In genomic region chr16:34473891-34474290, GRCm38 (mm10) we compare ENCODE assay signal across 13 mouse cellular contexts.
DNase-seq lines count a peak whose midpoint lies in the region; ATAC-seq and TF ChIP-seq lines count a peak whose summit lies in the region.
"Had no signal": no experiment of that assay in that cellular context is flagged by ENCODE, and none has a peak within 500 bp of the region (broad histone marks: within the 10 kb centered on the region; RNA-seq: fewer than 3 reads in every experiment).

No protein-coding gene starts in this region.

- no peak overlapping the region for H3K4me3 ChIP-seq in forebrain, embryonic 13.5 days
- H3K4me3 ChIP-seq in midbrain, embryonic 13.5 days (replicated peaks) = no peak overlapping the region
- H3K4me3 ChIP-seq in stomach, postnatal 0 days (ENCODE audit: low read depth, low read length) = no peak overlapping the region
- H3K4me3 ChIP-seq: embryonic facial prominence, embryonic 12.5 days had no signal

- WGBS in forebrain, embryonic 13.5 days = 43% methylated on average over 4 of the region's 4 CpGs
- WGBS in midbrain, embryonic 13.5 days = 35% methylated on average over 4 of the region's 4 CpGs
- 55% methylated on average over 4 of the region's 4 CpGs for WGBS in stomach, postnatal 0 days

- H3K4me2 ChIP-seq in forebrain, embryonic 13.5 days = no peak overlapping the region
- no peak overlapping the region for H3K4me2 ChIP-seq in midbrain, embryonic 13.5 days (replicated peaks)
- no peak overlapping the region for H3K4me2 ChIP-seq in stomach, postnatal 0 days (replicated peaks; ENCODE audit: low read depth)
- H3K4me2 ChIP-seq: embryonic facial prominence, embryonic 12.5 days; liver, embryonic 11.5 days had no signal

- peaks cover 65% of the 10 kb centered on the region for H3K4me1 ChIP-seq in forebrain, embryonic 13.5 days
- peaks cover 69% of the 10 kb centered on the region for H3K4me1 ChIP-seq in midbrain, embryonic 13.5 days (replicated peaks)
- H3K4me1 ChIP-seq in stomach, postnatal 0 days (replicated peaks; ENCODE audit: control insufficient read depth, insufficient read depth) = 0 out of 2 replicates have a peak, but pooled peaks cover 2% of the 10 kb centered on the region

- H3K9me3 ChIP-seq in forebrain, embryonic 13.5 days (replicated peaks) = no peaks in the 10 kb centered on the region
- no peaks in the 10 kb centered on the region for H3K9me3 ChIP-seq in midbrain, embryonic 13.5 days
- H3K9me3 ChIP-seq in stomach, postnatal 0 days (ENCODE audit: control insufficient read depth, low read length) = no peaks in the 10 kb centered on the region
- H3K9me3 ChIP-seq: embryonic facial prominence, embryonic 12.5 days had no signal

- no peaks in the 10 kb centered on the region for H3K27me3 ChIP-seq in forebrain, embryonic 13.5 days
- no peaks in the 10 kb centered on the region for H3K27me3 ChIP-seq in midbrain, embryonic 13.5 days
- H3K27me3 ChIP-seq in stomach, postnatal 0 days (ENCODE audit: control insufficient read depth, insufficient read depth, low read length) = no peaks in the 10 kb centered on the region
- H3K27me3 ChIP-seq: embryonic facial prominence, embryonic 12.5 days had no signal

- DNase-seq in left cerebral cortex, postnatal 14 days (ENCODE audit: low spot score in 2 of 2) = peak; percentile 61 to 67
- no peak for DNase-seq in left cerebral cortex, adult 9 months (ENCODE audit: low spot score in 2 of 2)
- peak; percentile 73 for DNase-seq in brain, embryonic 14.5 days (ENCODE audit: low read depth)
- no peak for DNase-seq in cerebellum, postnatal 25 days
- no peak for DNase-seq in stomach, postnatal 0 days (ENCODE audit: low spot score)
- DNase-seq: adrenal gland, adult 2 months; lung, postnatal 10 days had no signal

- H3K27ac ChIP-seq in forebrain, embryonic 13.5 days = peak overlapping the region; percentile 48; the same call in 1 of the 2 replicates
- H3K27ac ChIP-seq in midbrain, embryonic 13.5 days = peak overlapping the region; percentile 57
- H3K27ac ChIP-seq in stomach, postnatal 0 days (replicated peaks) = no peak overlapping the region
- H3K27ac ChIP-seq: embryonic facial prominence, embryonic 12.5 days; kidney, postnatal 0 days had no signal

- H3K36me3 ChIP-seq in forebrain, embryonic 13.5 days (ENCODE audit: poor library complexity, severe bottlenecking) = no peaks in the 10 kb centered on the region
- no peaks in the 10 kb centered on the region for H3K36me3 ChIP-seq in midbrain, embryonic 13.5 days
- no peaks in the 10 kb centered on the region for H3K36me3 ChIP-seq in stomach, postnatal 0 days (ENCODE audit: control insufficient read depth, insufficient read depth, low read length)
- H3K36me3 ChIP-seq: embryonic facial prominence, embryonic 12.5 days had no signal

- ATAC-seq in forebrain, embryonic 13.5 days = no peak
- 0 out of 2 replicates have a peak, but pooled peaks have one; percentile 15 for ATAC-seq in midbrain, embryonic 13.5 days
- ATAC-seq in stomach, postnatal 0 days (ENCODE audit: low FRiP score, low TSS enrichment) = no peak
- ATAC-seq: inflammation-experienced regulatory T-cells, adult 6 months had no signal

- TF ChIP-seq EP300 in stomach, postnatal 0 days (optimal IDR thresholded peaks at IDR 0.05) = no peak

- intact Hi-C loops in left cerebral cortex, postnatal 14 days (cut with DNase I) = no loop called here

- no peak overlapping the region; the same call in 1 of the 2 replicates for H3K9ac ChIP-seq in forebrain, embryonic 13.5 days
- no peak overlapping the region for H3K9ac ChIP-seq in midbrain, embryonic 13.5 days (replicated peaks)
- H3K9ac ChIP-seq in stomach, postnatal 0 days (ENCODE audit: low read length) = no peak overlapping the region
- H3K9ac ChIP-seq: embryonic facial prominence, embryonic 12.5 days had no signal

- no peak for TF ChIP-seq POLR2A in brain, embryonic 14.5 days (IDR thresholded peaks at IDR 0.05; ENCODE audit: borderline replicate concordance, extremely low read depth, insufficient read depth, insufficient read length, poor library complexity, severe bottlenecking)

- TF ChIP-seq CTCF in brain, embryonic 14.5 days (IDR thresholded peaks at IDR 0.05; ENCODE audit: borderline replicate concordance, extremely low read depth, insufficient read depth, insufficient read length) = no peak
- TF ChIP-seq CTCF in stomach, postnatal 0 days (IDR thresholded peaks at IDR 0.05; ENCODE audit: low read depth) = no peak

Comparison
In these comparisons a context has a peak if more than half of its experiments do, and no peak if none do; other contexts are left out.
1. DNase-seq: peak in left cerebral cortex, postnatal 14 days (2 of 2) and brain, embryonic 14.5 days (single experiment); none in left cerebral cortex, adult 9 months (0 of 2), cerebellum, postnatal 25 days (0 of 2) and stomach, postnatal 0 days (single experiment).